Mouse (Mus musculus): ENCODE data around the gene Bcl9. TPM values are rescaled to one million over a fixed set of nuclear protein-coding genes. Genes with fewer than 3 reads are reported as not detected.

Gene Bcl9
- total RNA-seq, 2 experiments from 2014 or later = 49.3 to 69.1 TPM

DNA sequence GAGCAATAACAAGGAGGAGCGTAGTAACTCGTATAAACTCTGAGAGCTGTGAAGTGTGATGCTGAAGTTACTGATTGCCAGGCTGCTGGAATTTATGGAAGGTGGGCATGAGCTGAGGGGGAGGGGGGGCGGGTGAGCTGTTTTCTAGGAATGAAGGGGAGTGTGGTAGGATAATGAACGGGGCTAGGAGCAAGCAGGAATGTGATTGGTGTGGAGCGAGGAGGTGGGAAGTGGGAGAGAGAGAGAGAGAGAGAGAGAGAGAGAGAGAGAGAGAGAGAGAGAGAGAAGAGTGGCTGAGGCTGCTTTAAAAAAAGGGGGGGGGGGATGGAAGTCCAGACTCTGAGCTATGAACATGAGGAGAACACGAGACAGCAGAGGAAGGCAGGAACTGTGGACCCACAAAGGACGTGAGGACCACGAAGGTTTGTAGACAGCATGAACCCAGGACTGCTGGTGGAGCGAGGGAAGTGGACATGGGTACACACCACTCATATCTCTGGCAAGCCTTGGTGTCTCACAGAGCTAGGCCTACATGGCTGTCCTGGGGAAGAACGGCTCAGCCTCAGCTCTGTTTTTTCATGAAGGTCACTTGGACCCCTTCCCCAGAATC lies 1.2 kb upstream of the Bcl9 start:
- no peak for DNase-seq (ENCODE audit: extremely low spot score in 1 of 2, low spot score in 1 of 2)

DNA sequence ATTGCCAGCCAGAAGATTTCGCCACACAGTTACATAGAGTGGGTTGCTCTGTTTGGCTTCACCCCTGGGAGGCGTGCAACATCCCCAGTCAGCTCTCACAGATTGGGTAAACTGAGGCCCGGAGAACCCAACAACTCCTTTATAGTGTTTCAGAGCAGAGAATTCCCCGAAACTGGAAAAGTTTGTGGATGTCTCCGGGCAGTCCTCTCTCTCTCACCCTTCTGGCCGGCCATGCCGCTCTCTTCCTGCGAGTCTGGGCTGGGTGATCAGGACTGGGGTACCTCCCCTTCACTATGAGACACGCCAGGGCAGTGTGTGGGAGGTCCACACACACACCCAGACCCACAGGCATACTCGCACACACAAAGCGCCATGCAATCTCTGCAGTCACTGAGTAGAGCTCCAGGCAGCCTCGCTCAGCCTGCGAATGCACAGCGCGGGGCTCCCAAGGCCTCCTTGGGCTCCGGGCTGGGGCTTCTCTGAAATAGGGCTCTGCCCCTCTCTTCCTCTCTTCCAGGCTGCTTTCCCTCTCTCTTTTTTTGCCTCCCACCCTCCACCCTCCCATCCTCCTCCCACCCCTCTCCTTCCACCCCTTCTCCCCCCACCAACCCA lies 670 bp downstream of the Bcl9 start:
- peak; percentile 37 to 51 for DNase-seq (ENCODE audit: extremely low spot score in 1 of 2, low spot score in 1 of 2)

DNA sequence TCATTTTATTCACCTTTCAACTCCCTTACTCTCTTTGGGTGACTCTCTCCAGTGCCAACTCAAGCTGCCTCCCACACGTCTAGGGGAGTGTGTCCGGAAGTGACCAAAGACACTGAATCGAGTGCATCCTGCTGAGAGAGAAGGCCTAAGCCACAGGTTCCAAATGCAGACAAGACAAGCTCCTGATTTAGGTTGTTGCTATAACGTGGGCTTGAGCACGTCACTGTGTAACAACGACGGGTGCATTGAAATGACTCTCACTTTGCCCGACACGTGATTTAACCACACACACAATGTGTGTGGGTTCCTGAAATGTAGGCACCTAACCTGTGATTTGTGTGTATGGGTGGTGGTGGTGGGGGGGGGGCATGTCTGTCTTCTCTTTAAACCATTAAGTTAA lies 3.4 kb downstream of the Bcl9 start:
- DNase-seq (ENCODE audit: extremely low spot score in 1 of 2, low spot score in 1 of 2) = no peak

DNA sequence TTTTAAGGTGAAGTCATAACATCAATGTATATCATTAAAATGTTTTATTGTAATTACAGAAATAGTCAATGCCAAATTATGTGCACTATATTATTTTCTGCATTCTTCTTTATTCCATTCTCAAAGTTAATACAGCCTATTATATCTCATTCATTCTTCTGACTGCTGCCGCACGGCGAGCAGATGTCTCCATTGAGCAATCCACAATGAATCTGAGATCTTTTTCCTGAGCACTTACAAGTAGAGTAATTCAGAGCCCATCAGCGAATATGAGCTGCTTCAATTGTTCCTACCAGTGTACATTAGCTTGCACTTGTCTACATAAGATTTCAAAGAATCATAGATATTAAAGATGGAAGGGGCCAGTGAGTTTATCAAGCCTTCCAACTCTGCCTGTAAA lies 12.8 kb downstream of the Bcl9 start:
- DNase-seq (ENCODE audit: extremely low spot score in 1 of 2, low spot score in 1 of 2) = no peak

DNA sequence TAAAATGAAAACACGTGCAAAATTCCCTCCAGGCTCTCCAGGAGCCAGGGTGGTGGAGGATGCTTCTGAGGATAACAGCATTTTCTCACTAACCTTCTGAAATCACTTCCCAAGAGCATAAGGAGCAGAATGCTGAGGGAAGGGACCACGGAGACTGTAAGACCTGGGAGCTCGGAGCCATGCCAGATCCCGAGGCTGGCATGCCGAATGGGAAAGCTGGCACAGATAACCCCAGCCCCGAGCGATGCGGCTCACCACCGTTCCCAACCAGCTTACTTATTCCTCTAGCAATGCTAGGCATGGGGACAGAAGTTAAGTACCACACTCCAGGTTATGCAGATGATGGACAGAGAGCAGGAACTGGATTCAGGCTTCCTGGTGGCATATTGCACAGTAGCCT lies 13.7 kb downstream of the Bcl9 start:
- DNase-seq (ENCODE audit: extremely low spot score in 1 of 2, low spot score in 1 of 2) = no peak

DNA sequence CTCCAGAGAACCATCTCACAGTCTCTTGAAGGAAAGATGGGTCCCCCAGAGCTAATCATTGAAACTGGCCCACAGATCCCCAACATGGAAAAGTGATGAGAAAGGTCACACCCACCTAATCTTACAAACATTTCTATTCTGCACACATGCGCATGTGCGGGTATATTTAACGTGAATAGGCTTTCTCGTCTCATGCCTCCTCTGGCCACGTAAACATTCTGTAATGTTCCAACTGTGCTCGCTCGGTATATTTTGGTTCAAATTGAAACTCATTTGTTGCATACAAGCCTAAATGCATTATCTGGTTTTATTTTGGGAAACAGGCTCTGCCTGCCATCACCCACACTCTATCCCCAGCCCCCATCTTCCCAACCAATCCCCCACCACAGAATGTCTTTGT lies 16.3 kb downstream of the Bcl9 start:
- no peak for DNase-seq (ENCODE audit: extremely low spot score in 1 of 2, low spot score in 1 of 2)

DNA sequence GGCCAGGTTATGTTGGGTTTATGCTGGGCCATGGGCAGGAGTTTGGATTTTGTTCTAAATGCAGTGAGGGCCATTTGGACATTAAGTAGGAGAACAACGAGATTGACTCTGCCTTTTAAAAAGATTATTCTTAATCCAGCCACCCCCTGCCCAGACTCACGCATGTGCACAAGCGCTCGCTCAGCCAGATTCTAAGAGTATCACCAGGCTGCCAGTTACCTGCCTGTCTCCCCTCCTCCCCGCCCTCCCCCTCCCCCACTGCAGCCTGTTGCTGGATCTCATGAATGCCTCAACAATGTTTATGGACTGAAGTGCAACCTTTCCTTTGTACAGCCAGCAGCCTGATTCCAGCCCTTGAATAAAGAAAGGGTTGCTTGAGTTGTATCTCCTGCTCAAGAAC lies 22.0 kb downstream of the Bcl9 start:
- no peak for DNase-seq (ENCODE audit: extremely low spot score in 1 of 2, low spot score in 1 of 2)

DNA sequence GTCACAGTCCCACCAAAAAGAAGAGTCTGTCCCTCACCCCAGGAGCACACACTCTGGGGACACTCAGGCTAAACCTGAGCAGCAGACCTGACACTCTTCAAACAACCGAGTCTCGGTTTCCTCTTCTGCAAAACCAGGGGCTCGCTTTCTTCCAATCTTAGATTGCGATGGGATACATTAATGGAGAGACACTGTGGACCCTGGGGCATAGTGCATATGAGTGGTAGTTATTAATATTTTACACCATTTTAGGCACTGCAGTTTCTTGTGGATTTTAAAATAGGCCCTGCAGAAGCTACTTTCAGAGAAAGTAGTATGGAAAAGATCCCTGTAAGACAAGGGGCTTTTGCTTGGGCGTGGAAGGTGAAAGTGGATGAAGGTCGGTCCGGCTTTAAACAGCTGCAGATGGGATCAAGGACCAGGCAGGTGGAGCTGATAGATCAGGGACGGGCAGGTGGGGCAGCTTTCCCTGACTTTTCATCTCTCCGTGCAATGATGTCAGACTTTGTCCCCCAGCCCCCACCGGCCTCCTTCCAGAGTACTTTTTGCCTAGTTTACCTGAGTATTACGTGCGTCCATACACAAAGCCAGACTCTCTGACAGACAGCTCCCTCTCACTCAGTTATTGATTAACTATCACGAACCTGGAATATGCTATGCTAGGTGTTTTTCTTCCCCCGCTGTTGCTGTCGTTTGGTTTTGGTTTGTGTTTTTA lies 23.0 kb downstream of the Bcl9 start:
- no peak for DNase-seq (ENCODE audit: extremely low spot score in 1 of 2, low spot score in 1 of 2)

DNA sequence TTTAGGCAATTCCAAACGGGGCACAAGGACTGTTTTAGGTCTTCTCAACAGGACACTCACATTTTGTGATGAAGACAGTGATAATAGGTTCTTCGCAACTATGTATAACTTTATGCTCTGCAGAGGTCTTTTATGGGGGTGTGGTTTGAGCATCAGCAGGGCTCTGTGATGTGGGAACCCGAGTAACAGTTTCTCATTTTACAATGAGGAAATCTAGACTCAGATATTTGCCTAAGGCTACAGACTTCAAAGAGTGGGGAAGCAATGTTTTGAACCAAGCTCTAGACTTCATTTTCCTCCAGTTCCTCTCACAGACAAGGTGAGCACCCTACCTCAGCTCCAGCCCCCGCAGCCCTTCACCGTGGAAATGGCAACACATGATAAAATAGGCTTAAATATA lies 23.8 kb downstream of the Bcl9 start:
- no peak for DNase-seq (ENCODE audit: extremely low spot score in 1 of 2, low spot score in 1 of 2)

DNA sequence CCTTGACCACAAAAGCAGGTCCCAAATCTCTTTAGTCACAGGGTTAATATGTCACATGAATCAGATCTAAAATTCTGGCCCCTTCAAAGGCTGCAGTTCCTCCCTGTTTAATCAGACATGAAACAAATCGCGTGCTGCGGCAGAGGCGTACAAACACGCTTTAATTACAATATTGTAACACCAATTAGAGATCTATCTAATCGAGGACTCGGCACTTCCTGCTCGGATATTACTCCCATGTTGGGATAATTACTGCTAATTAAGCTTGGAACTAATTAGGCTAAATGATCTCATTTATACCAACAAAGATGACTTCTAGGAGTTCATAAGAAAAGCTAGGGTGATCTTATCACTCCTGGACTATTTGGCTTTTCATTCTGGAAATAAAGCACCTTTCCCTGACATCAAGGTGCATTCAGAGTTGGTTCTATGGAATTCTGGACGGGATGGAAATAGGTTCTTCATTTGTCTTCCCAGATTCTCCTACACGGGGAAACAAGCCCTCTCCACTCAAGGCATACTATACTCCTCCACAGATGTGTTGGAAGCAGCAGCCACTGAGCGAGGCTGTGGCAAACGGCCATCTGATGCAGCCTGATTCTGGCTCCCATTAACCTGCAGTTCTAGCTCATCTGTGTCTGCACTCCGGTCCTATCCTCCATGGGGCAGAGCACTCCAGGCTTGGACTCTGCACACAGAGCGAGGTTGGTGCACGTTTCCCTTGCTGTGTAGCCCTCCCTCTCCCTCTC lies 31.9 kb downstream of the Bcl9 start:
- no peak for DNase-seq (ENCODE audit: extremely low spot score in 1 of 2, low spot score in 1 of 2)

DNA sequence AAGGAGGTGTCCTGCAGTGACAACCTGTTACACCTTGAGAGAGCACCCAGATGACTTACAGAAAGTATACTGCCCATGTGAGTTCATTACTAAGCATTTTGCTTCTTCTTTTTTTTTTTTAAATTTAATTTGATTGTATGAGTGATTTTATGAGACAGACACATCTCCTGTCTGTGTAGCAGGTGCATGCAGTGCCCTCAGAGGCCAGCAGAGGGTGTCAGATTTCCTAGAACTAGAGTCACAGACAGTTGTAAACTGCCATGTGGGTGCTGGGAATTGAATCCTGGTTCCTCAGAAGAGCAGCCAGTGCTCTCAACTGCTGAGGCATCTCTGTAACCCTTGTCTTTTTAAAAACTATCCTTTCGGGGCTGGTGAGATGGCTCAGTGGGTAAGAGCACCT lies 35.5 kb downstream of the Bcl9 start:
- DNase-seq (ENCODE audit: extremely low spot score in 1 of 2, low spot score in 1 of 2) = no peak

DNA sequence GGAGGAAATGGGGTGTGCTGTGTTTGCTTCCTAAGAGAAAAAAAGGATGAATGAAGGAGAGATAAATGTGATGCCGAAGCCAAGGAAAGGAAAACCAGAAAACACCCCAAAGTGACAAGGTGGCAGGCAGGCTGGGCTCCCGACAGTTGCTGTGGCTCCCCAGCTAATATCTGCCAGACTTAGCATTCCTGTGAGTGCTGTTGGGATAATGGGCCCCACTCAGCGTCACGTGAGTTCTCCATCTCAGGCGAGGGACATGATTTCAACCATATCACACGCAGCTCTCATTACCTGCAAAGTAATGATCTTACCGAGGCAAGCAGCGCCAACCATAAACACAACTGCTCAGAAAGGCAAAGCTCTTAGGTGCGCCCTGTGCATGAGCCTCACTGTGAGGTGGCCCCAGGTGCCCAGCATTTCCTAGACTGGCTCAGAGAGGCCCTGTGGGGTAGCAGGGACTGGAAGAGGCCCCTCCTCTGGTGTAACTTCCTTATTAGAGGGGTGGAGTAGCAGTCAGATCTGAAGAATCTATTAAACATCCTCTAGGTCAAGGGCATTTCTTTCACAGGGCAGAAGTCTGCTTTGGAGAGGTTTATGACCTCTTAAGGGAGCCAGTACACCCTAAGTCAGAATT lies 41.9 kb downstream of the Bcl9 start:
- DNase-seq (ENCODE audit: extremely low spot score in 1 of 2, low spot score in 1 of 2) = no peak

DNA sequence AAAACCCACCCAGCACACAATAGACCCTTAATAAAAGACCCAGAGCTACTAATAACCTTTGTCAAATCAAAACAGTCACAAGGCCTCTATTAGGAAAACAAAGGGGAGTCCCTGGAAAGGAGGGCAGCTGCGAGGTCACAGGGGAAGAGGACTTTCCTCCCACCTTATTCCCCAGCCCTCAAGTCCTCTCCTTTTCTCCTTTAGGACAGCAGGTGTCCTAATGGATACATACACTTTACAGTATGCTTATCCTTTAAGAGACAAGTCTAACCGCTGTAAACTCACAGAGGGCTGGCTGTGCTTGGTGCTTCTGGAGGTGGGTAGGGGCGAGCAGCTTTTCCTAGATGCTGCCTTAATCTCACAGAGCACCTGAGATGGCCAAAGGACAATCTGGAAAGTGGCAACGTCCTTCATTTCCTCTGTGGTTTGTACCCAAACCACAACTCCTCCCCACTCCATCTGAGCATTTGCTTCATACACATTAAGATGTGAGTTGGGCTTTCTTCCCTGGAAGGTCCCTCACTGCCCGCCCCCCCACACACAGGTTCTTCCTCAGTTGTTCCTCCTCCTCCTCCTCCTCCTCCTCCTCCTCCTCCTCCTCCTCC lies 42.8 kb downstream of the Bcl9 start:
- DNase-seq (ENCODE audit: extremely low spot score in 1 of 2, low spot score in 1 of 2) = no peak

DNA sequence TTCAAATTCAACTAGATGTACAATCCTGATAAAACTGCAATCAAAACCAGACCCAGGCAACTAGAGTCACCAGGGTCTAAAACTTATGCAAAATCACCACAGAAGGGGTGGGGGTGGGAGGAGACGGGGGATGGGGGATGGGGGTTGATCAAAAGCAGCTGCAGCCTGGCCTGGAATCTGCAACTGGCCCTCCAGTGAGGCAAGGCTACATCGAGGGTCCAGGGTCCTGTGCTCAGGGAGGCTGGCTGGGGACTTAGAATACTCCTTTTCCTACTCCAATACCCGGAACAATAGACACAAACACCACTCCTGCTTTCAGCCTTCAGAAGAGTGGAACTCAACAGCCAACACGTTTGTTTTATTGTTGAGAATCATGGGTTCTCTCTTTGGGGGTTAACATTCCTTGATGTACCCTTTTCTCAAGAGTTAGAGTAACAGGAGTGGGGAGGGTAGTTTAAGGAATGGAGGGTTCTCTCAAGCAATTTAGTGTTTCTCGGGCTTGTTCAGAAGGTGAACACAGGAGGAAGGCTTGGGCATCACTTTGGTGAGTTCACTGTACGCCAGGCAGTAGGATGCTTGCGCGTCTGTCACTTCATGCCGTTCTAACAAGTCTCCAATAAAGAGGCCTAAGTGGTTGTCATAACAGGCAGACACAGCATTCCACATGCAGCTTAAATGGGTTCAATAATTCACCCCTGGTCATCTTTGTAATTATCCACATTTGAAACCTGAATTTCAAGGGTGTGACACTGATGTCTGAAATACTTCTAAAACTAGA lies 43.7 kb downstream of the Bcl9 start:
- DNase-seq (ENCODE audit: extremely low spot score in 1 of 2, low spot score in 1 of 2) = no peak

DNA sequence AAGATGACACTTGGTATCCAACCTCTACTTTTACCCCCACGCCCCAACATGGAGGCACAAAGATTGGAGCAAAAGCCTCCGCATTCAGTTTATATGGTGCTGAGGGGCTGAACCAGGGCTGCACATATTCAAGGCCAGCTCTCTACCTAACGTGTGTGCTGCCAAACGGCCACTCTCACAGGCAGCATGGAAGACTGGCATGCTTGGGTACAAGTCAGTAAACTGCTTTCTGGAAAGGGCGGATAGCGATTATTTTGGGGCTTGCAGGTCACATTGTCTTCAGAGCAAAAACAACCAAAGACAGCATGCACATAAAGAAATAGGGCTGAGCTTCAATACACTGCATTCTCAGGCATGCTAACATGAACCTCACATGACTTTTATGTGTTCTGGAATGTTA lies 44.8 kb downstream of the Bcl9 start:
- DNase-seq (ENCODE audit: extremely low spot score in 1 of 2, low spot score in 1 of 2) = no peak

DNA sequence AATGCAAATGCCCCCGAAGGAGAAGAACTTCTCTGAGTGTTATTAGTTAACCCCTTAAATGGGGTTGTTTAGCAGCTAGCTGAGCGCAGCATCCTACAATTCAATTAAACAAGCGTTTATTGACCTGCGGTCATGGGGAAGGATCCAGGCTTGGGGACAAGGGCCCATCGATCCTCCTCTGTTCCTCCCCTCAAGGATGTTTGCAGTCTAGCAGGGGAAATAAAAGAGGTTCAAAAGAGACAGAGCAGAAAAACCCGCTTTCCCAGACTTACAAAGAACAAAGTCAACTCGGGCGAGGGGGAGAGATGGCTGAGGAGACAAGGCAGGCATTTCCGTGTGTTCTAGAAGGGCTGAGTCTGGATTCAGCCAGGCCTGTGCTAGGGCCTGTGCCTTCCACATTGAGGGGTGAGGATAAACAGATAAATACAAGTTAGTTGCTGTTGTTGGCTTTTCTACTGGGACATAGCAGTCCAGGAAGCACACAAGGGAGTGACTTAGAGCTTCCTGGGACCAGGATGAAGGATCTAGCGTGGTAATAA lies 55.0 kb downstream of the Bcl9 start:
- no peak for DNase-seq (ENCODE audit: extremely low spot score in 1 of 2, low spot score in 1 of 2)

DNA sequence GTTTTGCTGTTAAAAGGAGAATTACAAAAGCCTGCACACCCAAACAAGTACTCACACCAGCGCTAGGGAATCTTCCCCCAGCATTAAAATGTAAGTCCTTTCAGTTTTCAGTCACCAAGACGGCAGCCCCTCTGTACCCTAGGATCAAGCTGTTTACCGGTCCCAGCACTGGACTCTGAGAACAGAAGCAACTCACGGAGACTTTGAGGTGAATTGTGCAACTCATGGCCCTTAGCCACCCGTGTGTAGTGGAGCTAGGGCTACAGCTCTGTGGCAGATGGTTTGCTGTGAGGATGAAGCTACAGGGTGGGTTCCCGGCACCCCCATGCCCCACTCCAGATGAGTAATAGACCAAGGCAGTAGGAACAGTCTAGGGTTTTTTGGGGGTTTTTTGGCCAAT lies 55.9 kb downstream of the Bcl9 start:
- DNase-seq (ENCODE audit: extremely low spot score in 1 of 2, low spot score in 1 of 2) = no peak

DNA sequence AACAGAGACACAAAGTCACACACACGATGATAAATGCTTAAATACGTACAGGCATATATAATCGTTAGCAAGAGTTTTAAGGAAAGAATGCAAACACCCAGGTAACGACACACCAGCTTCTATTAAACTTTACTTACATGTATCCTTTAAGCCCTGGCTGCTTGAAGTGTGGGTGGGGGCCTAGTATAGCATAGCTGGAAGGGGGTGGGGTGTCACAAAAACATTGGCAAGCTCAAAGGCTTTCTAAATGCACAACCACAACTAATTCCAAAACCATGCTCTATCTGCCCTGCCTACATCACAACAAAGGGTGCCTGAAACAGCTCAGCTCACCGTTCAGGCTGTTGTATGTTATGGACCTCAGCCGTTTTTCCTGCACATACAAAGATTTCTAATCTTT lies 57.9 kb downstream of the Bcl9 start:
- no peak for DNase-seq (ENCODE audit: extremely low spot score in 1 of 2, low spot score in 1 of 2)

DNA sequence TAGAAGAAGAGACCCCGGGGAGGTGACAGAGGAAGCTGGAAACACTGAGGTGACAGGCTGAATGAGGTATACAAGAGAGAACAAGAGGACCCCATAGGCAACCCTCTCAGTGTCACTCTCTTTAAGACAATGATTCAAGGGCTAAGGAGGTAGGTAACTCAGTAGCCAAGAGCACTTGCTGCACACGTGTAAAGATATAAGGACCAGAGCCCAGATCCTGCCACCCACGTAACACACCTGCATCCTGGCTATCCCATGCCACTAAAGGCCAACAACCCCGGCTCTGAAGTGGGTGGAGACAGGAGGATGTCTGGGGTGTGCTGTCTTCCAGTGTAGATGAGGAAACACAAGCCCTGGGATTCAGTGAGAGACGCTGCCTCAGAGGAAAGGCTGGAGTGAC lies 58.4 kb downstream of the Bcl9 start:
- no peak for DNase-seq (ENCODE audit: extremely low spot score in 1 of 2, low spot score in 1 of 2)

DNA sequence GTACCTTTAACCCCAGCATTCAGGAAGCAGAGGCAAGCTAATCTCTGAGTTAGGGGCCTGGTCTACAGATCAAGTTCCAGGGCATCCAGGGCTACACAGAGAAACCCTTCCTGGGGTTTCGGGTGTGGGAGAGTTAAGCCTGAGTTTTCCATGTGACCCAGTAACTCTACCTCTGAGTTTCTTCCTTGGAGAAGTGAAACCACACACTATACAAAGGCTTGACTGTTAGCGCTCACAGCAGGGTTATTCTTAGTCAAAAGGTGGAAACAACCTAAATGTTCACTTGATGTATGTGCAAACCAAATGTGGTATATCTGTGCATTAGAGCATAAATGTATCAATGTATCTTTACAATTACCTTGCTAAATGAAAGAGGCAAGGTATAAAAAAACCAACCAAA lies 59.2 kb downstream of the Bcl9 start:
- no peak for DNase-seq (ENCODE audit: extremely low spot score in 1 of 2, low spot score in 1 of 2)

Measured in layer of hippocampus, postnatal 25 days (tissue).